Mouse (Mus musculus) adrenal gland, adult (tissue): ENCODE data around the gene Auts2.

Source experiments
- DNase-seq, 2 experiments: peaks; one replicate each; pipeline ENCODE4 v3.0.0; 2022 to 2023; ENCODE audit warnings: low spot score in 1 of 2; ENCODE audit not compliant: inconsistent age in 2 of 2

Auts2 gene

DNA sequence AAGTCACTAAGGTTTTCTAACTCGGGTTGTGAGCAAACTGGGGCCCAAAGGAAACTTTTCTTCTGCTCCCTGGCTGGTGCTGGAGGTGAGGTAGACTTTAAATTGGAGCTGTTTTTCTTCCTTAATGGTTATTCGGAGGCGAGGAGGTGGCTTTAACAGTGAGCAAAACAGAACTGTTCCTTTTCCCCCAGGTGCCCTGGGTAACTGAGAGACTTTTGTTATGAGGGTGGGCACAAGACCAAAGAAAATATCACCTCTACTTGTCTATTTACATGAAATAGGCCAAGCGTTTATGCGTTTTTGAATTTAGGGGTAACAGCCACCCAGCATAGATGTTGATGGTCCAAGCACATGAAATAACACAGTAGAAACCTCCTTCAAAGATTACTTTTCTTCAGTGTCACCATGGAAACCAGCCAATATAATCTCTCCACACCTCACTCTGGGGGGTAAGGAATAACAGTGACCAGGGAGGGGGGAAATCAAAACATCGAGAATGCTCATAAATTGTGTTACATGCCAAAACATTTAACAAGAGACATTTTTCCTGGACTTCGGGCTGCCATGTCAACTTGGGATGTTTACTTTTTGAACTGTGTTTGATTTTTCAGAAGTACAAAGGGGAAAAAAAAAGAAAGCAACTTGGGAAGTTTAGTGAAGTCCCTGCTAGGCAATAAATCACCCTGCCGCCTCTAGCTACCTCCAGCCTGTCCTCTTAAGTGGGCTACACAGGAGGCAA, 832.2 kb downstream of the Auts2 start:
- no peak for DNase-seq

DNA sequence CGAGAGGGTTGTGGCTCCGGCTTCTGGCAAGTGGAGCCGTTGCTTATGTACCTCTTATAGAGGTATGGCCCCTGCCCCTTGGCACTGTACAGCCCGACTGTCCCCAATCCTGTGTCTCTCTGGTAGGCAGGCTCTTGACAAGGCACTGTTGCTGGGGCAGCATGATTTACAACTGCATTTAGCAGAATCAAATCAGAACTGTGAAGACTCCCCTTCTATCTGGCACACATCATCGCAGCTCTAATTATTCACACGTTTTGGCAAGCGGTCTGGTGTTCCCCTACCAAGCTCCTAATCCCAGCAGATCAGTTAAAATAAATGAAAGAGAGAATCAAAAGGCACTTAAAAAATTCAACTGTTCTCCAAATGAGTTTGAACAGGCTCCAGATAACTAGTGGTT, 835.7 kb downstream of the Auts2 start:
- DNase-seq, result no peak

DNA sequence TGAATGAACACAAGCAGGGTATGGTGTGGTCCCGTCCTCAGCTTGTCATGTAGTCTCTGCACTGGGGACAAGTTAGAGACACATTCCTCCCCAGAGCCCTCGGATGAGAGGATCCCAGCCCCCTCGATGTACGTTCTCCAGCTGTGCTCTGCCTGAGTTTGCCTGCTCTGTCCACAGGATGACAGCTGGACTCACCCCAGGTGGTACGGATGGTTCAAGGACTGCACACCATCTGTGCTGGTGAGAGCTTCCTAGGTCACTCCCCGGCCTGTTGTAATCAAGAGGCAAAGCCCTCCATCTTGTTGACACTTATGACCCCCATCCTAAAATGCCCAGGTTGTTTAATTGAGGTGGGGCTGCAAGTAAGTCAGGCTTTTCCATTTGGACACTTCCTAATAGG, 839.4 kb downstream of the Auts2 start:
- DNase-seq, result no peak

DNA sequence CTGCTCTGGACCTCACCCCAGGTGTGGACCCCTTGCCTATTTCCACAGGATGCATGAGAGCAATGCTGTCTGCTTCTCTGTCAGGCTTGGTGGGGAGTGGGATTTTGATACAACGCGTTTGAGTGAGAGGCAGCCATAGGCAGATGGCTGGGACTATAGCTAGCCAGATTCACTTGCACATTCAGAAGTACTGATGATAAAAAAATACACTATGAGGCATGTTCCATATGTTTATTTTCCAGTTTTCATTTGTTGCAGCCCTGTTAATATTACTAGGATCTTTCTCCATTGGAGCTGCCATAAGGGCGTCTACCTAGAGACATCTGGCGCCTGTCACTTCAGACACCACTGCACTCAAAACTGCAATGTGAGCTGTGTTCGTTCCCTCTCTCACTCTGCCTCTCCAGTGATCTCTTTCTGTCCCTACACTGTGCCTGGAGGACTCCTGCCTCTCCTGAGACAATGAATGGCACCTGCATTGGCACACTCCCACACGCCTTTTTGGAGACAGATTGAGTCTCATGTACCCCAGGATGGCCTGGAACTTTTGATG, 840.2 kb downstream of the Auts2 start:
- DNase-seq, result no peak

DNA sequence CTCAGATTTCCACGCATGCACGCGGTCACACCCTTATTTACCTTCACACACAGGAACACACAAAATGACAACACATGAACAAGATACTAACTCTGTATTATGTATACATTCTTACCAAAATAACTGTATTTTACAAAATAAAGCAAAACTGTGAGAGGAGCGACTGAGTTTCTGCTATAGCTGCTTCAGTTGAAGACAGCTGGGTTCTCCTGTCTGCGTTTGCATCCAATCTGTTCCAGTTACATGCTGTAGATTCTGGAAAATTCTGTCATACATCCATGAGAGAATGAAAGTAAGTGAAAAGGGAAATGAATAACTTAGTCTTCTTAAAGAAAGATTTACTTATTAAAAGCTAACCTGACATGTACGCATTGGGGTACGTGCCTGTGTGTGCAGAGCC, 844.2 kb downstream of the Auts2 start:
- no peak for DNase-seq

DNA sequence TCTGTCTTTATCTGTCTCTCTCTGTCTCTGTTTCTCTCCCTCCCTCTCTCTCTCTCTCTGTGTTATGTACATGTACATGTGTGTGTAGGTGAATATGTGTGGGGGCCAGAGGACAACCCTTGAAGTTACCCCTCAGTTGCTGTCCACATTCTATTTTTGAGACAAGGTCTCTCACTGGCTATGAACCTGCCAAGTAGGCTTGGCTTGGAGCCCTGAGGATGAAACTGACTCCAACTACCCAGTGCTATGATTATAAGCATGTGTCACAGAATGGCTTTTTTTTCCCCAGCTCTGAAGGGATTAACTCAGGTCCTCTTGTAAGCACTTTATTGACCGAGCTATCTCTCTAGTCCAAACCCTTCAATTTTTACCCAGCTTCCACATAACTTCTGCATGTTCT, 852.4 kb downstream of the Auts2 start:
- peak in 1 of 2 experiments; percentile 62 for DNase-seq

DNA sequence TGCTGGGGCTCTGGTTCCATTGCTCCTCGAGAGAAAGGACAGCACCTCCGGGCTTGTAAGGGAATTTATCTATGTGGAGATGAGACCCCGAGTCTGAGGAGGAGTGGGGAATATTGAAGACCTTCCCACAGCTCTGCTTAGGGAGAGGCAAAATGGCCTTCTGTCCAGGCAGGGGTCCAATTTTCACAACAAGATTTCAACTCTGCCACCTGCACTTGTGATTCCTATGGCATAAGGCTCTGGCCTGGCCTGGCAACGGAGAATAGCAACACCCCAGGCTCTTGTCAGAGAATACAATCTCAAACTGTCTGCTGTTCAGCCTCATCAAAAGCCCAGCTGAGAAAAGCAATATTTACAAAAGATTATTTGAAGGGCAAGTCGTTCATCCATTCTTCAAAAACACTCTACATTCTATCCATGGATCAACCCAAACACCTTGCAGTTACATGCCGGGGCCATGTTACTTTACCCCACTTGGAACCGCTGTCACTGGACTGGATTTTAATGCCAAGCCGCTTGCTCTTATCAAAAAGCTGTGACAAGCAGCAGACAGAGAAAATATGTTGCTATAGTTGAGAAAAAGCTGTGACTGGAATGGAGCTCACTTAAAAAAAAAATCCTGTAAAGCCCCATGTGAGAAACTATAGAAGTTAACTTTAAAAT, 856.1 kb downstream of the Auts2 start:
- DNase-seq, result no peak

DNA sequence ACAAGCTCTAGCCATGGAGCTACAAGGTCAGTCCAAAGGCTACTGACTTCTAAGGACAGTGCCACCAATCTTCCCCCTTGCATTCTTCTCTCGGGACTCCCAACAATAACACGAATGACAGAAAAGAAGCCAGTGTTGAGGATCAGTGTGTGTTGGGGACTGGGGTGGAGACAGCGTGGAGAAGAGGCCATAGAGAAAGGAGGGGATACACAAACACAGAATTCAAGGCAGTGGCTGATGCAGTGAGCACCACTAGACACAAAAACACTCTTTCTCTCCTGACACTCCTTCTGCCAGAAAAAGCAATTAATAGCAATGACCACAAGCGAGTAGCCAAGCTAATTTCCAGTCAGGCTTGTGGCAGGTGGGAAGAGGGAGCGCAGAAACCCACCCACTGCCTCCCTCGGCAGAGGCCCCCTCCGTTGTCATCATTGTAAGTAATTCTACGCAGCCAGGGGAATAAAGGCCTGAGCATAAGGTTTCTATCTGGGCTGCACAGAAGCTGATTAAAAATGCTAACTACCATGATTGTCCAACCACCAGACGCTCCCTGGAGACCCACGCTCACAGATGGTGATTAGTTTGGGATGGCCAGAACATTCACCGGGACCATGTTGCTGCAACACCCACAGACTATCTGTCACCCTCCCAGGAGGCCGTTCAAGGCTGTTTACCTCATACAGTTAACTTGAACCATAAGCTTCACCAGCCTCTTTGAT, 862.9 kb downstream of the Auts2 start:
- DNase-seq, result no peak

DNA sequence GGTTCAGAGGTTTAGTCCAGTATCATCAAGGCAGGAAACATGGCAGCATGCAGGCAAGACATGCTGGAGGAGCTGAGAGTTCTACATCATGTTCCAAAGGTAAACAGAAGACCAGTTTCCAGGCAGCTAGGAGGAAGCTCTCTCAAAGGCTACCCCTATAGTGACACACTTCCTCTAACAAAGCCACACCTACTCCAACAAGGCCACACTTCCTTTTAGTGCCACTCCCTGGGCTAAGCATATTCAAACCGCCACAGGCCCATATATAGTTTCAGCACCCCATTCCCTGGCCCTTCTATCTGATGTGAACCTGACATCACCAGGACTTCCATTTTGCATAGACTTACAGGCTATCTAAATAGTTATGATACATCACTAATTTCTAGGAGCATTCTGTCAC, 863.6 kb downstream of the Auts2 start:
- no peak for DNase-seq

DNA sequence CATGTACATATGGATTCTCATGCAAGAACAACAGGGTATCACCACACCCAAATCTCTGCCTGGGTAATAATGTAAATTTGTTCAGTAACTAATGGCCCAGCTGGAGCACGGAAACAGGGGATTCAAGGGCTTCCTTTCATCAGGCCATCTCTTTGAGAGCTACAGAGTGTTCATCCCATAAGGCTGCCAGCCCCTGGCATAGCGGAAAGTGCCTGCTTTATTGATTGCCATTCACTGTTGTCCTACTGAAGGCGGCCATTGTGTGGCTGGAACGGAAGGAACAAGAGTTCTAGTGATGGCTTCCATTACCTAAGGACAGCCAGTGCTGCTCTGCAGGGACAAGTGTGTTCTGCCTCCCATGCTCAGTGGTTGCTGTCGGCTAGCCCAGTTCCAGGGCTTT, 865.6 kb downstream of the Auts2 start:
- no peak for DNase-seq

DNA sequence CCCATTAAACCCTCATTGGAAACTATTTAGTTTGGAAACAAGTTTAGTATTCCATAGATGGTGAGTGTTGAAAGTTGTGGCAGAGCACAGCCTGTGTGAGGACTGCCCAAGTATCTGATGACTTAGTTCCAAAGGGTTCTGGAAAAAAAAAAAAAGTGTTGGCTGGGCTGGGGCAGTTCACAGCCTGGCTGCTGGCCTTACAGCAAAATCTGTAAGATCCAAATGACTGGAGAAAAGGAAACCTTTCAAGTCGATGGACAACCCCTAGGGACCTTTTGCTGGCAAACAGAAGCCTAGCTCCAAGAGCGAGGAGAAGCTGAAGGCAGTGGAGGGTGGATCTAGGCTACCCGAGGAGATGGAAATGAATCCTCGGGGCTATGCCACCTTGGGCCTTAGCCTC, 869.4 kb downstream of the Auts2 start:
- DNase-seq, result peak in 1 of 2 experiments; percentile 34

DNA sequence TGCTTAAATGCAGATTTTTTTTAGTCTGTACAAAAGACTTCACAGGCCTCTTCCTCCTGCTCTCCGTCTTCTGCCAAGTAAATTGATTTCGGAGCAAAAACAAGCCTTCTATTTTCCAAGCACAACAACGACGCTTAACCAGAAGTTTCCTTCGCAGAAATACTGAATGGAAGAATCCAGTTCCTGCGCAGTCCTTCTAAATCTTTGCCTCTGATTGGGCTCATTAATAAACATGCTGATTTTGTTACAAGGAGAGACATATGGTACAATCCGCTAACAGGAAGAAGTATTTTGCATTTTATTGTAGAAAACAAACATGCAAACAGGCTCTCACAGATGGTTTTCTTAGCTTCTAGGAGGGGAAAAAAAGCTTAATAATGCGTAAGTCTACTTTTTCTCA, 878.1 kb downstream of the Auts2 start:
- no peak for DNase-seq

DNA sequence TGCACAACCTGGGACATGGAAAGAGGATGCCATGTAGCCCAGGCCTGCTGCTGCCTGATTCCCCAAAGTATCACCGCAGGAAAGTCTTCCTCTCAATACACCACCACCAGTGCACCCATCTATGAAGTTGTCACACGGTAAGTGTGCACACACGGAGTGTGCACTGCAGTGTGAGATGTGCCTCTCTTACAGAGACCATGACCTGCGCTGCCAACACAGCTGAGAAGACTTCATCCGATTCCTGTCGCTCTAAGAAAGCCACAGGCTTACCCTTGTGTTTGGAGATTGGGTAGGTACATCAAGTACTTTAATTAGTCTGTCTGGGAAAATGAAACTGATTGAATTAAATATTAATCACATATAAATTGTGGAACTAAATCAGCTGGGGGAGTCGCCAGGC, 878.5 kb downstream of the Auts2 start:
- no peak for DNase-seq

DNA sequence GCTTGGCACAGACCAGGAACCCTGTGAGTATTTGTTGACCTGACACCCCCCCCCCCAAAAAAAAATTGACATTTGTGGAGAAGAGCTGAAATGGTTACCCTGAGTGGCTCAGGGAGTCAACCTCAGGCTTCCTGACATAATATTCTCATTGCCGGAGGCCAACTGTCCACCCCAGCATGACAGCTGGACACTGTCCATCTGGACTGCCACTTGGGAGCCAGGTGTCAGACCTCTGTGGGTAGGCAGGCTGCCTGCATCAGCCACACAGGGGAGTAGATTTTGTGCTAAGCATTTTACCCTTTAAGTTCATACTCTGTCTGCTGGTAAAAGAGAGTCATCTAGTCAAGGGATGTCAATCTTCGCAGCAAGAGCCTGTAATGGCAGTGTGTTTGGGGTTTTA, 880.5 kb downstream of the Auts2 start:
- no peak for DNase-seq

DNA sequence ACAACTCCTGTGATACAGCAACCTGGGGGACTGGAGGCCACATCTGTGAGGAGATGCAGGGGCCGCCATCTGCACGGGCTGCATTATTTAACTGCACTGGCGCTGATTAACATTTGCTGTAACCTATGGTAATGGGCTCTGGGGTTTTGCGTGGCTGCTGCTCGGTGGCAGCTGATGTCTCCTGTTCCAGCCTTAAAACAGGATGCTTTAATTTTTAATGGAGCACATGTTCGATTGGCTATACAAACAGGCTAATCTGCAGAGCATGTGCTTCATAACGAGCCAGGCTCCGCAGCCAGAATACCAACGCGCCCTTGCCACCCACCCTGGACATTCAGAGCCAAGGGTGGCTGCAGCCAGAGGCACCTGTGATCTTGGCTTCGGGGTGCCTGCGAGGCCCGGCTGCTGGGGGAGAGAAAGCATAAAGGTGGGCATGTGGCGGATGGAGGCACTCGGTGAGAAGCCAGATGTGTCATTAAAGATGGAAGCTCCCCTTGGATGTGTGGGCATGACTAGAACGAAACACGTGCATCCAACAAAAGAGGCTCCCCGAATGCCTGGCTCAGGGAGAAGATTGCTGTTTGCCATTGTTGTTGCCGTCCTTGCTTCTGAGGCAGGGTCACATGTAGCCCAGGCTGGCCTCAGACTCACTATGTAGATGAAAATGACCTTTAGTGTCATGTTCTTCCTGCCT, 884.2 kb downstream of the Auts2 start:
- no peak for DNase-seq

DNA sequence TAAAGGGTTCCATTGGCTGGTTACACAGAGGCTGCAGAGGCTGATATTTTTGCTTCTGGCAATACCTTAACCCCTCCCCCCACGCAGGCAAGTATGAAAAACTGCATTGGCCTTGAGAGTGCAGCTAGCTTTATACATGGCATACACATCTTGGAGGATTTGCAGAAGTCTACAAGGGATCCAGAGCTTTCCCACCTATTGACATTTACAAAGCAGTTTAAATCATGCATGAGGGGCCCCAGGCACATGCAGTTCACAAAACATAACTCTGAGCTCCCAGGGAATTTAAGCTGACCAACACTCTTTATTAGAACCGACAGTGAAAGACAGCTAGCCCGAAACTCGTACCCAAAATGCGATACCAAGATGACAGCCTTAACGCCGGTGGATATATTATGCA, 888.9 kb downstream of the Auts2 start:
- peak in 1 of 2 experiments; percentile 37 for DNase-seq

DNA sequence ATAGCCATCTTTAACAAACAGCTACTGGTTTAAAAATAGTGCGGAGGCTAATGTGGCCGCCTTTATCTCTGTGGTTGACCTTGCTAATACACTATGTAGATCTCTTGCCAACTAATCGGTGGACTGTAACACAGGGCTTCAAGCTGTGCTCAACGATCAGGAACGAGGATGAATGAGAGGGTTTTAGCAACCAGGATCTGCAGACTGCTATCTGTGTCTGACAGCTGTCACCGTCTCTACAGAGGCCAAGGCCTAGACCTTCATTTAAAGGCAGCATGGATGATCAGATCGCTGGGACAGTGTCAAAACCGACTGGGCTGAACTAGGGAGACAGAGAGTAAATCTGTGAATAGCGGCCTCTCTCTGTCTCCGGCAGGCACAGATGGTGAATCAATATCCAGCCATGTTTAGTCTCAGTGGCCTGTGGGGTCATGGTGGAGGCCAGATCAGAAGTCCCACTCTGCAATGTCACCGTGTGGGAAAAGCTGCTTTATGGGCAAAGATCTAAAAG, 892.7 kb downstream of the Auts2 start:
- DNase-seq, result peak; percentile 35 to 83

DNA sequence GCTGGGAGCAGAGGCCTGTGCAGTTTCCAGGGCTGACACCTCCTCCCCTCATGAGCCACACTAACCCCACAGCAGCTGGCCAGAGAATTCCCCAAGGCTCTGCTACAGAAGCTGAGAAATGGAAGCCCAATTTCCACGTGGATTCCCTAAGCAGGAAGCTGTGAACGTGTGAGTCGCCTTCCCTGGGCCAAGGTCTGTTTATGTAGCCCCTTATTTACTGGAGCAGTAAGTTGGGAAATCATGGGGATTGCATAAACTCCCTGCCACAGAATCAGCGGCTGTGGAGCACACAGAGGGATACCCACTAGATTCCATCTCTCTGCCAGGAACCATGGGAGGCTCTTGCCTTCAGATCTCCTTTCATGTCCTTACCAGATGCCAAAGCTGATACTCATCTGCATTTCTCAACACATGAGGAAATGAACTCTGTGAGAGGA, 895.4 kb downstream of the Auts2 start:
- peak in 1 of 2 experiments; percentile 77 for DNase-seq

DNA sequence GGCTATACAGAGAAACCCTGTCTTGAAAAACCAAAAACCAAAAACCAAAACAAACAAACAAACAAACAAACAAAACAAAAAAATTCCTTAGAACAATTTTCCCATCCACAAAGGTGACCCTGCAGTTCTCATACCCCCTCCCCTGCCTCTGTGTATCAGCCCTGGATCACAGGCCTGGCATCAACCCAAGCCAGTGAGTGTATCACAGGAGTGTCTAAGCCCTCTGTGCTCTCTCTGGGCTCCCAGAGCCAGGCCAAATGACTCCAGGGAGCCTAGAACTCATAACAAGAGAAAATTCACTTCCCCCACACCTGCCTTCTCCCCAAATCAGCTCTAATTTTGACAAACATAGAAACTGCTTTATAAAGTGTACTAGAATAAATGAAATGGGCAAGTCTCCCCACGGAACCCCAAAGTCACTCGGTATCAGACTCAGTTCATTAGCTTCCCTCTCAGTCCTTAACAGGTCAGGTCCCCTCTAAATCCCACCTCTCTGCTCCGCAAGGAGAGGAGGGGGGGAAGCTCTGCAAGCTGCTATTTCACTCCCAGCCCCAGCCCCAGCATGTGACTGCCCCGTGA, 896.0 kb downstream of the Auts2 start:
- DNase-seq, result peak in 1 of 2 experiments; percentile 49

DNA sequence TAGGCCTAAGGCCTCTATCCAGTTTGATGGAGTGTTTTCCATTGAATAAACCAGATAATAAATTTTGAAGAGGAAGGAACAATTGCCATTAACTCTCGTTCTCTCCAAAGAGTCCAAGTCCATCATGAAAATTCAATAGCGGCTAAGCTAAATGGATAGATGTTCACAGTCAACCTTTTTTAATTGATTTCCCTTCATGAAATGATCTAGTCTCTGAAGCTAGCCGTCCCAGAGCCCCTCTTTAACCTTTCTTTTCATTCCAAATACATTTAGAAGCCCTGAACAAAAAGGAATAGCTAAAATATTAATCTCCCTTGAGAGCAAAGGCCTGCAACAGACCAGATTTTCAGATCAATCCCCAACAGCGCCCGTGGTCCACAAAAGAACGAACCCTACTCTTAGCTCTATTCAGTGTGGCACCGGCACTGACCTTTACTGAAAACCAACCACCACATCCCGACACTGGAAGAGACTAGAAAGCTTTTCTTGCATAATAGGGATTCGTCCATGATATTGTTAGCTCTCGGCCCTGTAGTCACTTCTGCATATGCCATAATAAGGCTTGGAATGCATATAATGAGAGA, 896.9 kb downstream of the Auts2 start:
- DNase-seq, result no peak
